Comparison of ENCODE assay signal across 10 mouse cellular contexts in genomic region chr13:113640944-113641597, GRCm38 (mm10). TPM values are rescaled to one million over a fixed set of nuclear protein-coding genes. Genes with fewer than 3 reads are reported as not detected.
DNase-seq lines count a peak whose midpoint lies in the region; ATAC-seq and TF ChIP-seq lines count a peak whose summit lies in the region.
"Had no signal": no experiment of that assay in that cellular context is flagged by ENCODE, and none has a peak within 500 bp of the region (broad histone marks: within the 10 kb centered on the region; RNA-seq: fewer than 3 reads in every experiment).

No protein-coding gene starts in this region.

- no peak for TF ChIP-seq EP300 in lung, postnatal 0 days (IDR thresholded peaks at IDR 0.05)

- no peaks in the 10 kb centered on the region for H3K9me3 ChIP-seq in lung, postnatal 0 days (ENCODE audit: low read length)
- no peaks in the 10 kb centered on the region for H3K9me3 ChIP-seq in neural tube, embryonic 15.5 days (replicated peaks)
- H3K9me3 ChIP-seq: neural tube, embryonic 12.5 days had no signal

- no peaks in the 10 kb centered on the region for H3K36me3 ChIP-seq in lung, postnatal 0 days (ENCODE audit: insufficient read depth, low read length)
- no peaks in the 10 kb centered on the region for H3K36me3 ChIP-seq in neural tube, embryonic 15.5 days
- H3K36me3 ChIP-seq: neural tube, embryonic 12.5 days had no signal

- peak; percentile 75 for DNase-seq in heart, adult 11 months
- DNase-seq in heart, adult 8-10 months (ENCODE audit: low spot score): no peak
- DNase-seq in lung, postnatal 0 days (ENCODE audit: low spot score): no peak
- DNase-seq in lung, postnatal 4 days: no peak
- peak; percentile 53 for DNase-seq in brain, adult 2 months (ENCODE audit: low read depth, low spot score)
- no peak for DNase-seq in urinary bladder, postnatal 10 days (ENCODE audit: low spot score)

- H3K4me1 ChIP-seq in lung, postnatal 0 days (ENCODE audit: insufficient read depth, low read depth, low read length): no peaks in the 10 kb centered on the region
- peaks cover 9% of the 10 kb centered on the region; the same call in 1 of the 2 replicates for H3K4me1 ChIP-seq in neural tube, embryonic 15.5 days
- H3K4me1 ChIP-seq: neural tube, embryonic 12.5 days had no signal

- peak; percentile 57 for TF ChIP-seq CTCF in lung, postnatal 0 days (IDR thresholded peaks at IDR 0.05)

- H3K4me3 ChIP-seq in lung, postnatal 0 days (ENCODE audit: low read depth, low read length): no peak overlapping the region
- H3K4me3 ChIP-seq in neural tube, embryonic 15.5 days (replicated peaks): no peak overlapping the region
- H3K4me3 ChIP-seq: neural tube, embryonic 12.5 days had no signal

- no peak for ATAC-seq in lung, postnatal 0 days
- peak; percentile 93 for ATAC-seq in neural tube, embryonic 15.5 days (ENCODE audit: low FRiP score)
- ATAC-seq: inflammation-experienced regulatory T-cells, adult 6 months had no signal

- H3K9ac ChIP-seq in lung, postnatal 0 days (replicated peaks; ENCODE audit: low read depth): no peak overlapping the region
- H3K9ac ChIP-seq in neural tube, embryonic 15.5 days (replicated peaks): no peak overlapping the region
- H3K9ac ChIP-seq: neural tube, embryonic 12.5 days had no signal

- H3K4me2 ChIP-seq in lung, postnatal 0 days (replicated peaks; ENCODE audit: low read depth, low read length): no peak overlapping the region
- peak overlapping the region; percentile 26 for H3K4me2 ChIP-seq in neural tube, embryonic 15.5 days
- H3K4me2 ChIP-seq: neural tube, embryonic 12.5 days had no signal

- WGBS in lung, postnatal 0 days: 78% methylated on average over 11 of the region's 11 CpGs
- 32% methylated on average over 11 of the region's 11 CpGs for WGBS in neural tube, embryonic 15.5 days

- H3K27me3 ChIP-seq in lung, postnatal 0 days (replicated peaks; ENCODE audit: insufficient read depth, low read length): no peaks in the 10 kb centered on the region
- peaks cover 3% of the 10 kb centered on the region; the same call in 1 of the 2 replicates for H3K27me3 ChIP-seq in neural tube, embryonic 15.5 days (replicated peaks)
- H3K27me3 ChIP-seq: neural tube, embryonic 12.5 days had no signal

- H3K27ac ChIP-seq in lung, postnatal 0 days (ENCODE audit: low read length): no peak overlapping the region
- no peak overlapping the region; the same call in 1 of the 2 replicates for H3K27ac ChIP-seq in neural tube, embryonic 15.5 days (replicated peaks)
- H3K27ac ChIP-seq: neural tube, embryonic 12.5 days had no signal

RNA-seq across cellular contexts. Expression of gene Hspb3, which starts 22.4 kb away (rescaled TPM):
- 10 to 100 TPM; 15.4 to 22.3 (median 18.7) TPM for total RNA-seq in heart, adult 8-10 months (2022)
- polyA plus RNA-seq in lung, postnatal 0 days (2015; fragmentation: Nextera tagmentation; extraction: Ambion mirVana): 0.62 and 0.96 TPM in 2 replicates
- 0.49 and 1.8 TPM in 2 replicates for polyA plus RNA-seq in neural tube, embryonic 15.5 days (2015; fragmentation: Nextera tagmentation; extraction: Ambion mirVana)
- polyA plus RNA-seq: inflammation-experienced regulatory T-cells, adult 6 months; stomach, embryonic 14.5 days had no signal

RNA-seq across cellular contexts. Expression of gene Snx18, which starts 22.7 kb away (rescaled TPM):
- total RNA-seq in heart, adult 8-10 months (2022): 10 to 100 TPM; 16.4 to 18.9 (median 18.0) TPM
- polyA plus RNA-seq in lung, postnatal 0 days (2015; fragmentation: Nextera tagmentation; extraction: Ambion mirVana): 18.1 and 22.0 TPM in 2 replicates
- polyA plus RNA-seq in neural tube, embryonic 15.5 days (2015; fragmentation: Nextera tagmentation; extraction: Ambion mirVana): 9.9 and 12.3 TPM in 2 replicates

Comparison
In these comparisons a context has a peak if more than half of its experiments do, and no peak if none do; other contexts are left out.
1. DNase-seq: peak in heart, adult 11 months (single experiment) and brain, adult 2 months (single experiment); none in heart, adult 8-10 months (single experiment), lung, postnatal 0 days (single experiment), lung, postnatal 4 days (0 of 2) and urinary bladder, postnatal 10 days (single experiment).